Mouse (Mus musculus): ENCODE results near the gene Neurl3. TPM values are rescaled to one million over a fixed set of nuclear protein-coding genes. Genes with fewer than 3 reads are reported as not detected.

The Neurl3 gene
- polyA plus RNA-seq, 1 experiment from 2014 or later = 0.16 TPM

DNA sequence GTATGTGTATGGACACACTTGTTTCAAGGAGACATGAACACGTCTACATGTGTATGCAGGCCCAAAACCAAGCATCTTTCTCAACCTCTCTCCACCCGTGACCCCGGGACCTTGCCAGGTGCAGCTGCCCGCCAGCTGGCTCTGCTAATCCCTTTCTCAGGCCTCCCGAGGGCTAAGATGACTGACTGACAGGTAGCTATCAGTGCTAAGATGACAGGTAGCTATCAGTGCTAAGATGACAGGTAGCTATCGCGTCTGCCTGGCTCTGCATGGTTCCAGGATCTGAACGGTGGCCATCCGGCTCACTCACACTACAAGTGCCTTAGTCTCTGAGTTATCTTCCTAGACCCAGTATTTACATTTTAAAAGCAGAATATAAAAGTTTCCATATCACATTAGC is 46.0 kb downstream of the Neurl3 start:
- DNase-seq (ENCODE audit: low spot score) (no peak), ATAC-seq (replicated peaks; ENCODE audit: low FRiP score) (no peak)
- Histone ChIP-seq H3K4me3 (ENCODE audit: low read depth, low read length) (no peak overlapping the region), H3K4me2 (ENCODE audit: low read depth, low read length, severe bottlenecking) (no peak overlapping the region), H3K27ac (ENCODE audit: low read depth, low read length) (no peak overlapping the region), H3K4me1 (replicated peaks; ENCODE audit: control insufficient read depth, insufficient read depth, low read length) (no peaks in the 10 kb centered on the region), H3K36me3 (ENCODE audit: control insufficient read depth, insufficient read depth, low read length) (peaks cover 4% of the 10 kb centered on the region; the same call in 1 of the 2 replicates), H3K27me3 (ENCODE audit: control insufficient read depth, insufficient read depth, low read length) (no peaks in the 10 kb centered on the region), H3K9me3 (ENCODE audit: control insufficient read depth, low read length) (no peaks in the 10 kb centered on the region), H3K9ac (ENCODE audit: low read length) (no peak overlapping the region)
- WGBS = 87% methylated on average over 9 of the region's 9 CpGs

DNA sequence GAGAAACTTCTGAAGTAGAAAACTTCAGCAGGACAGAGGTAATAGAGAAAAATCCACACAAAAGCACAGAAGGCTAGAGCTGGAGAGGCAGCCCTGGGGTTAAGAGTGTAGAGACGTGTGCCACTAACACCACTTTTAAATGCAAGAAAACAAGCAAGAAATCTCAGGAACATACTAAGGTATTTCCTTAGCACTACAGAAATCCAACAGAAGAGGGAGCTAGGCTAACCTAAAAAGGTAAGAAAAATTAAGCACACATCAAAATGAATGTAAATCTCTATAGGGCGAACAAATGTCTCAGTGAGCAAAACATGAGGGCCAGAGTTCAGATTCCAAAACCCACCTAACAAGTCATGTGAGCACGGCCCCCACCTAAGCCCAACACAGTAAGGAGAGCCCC is 49.8 kb downstream of the Neurl3 start:
- Histone ChIP-seq H3K9ac (ENCODE audit: low read length) (no peak overlapping the region), H3K9me3 (ENCODE audit: control insufficient read depth, low read length) (no peaks in the 10 kb centered on the region), H3K27me3 (ENCODE audit: control insufficient read depth, insufficient read depth, low read length) (no peaks in the 10 kb centered on the region), H3K36me3 (ENCODE audit: control insufficient read depth, insufficient read depth, low read length) (peaks cover 4% of the 10 kb centered on the region; the same call in 1 of the 2 replicates), H3K27ac (ENCODE audit: low read depth, low read length) (no peak overlapping the region), H3K4me1 (replicated peaks; ENCODE audit: control insufficient read depth, insufficient read depth, low read length) (no peaks in the 10 kb centered on the region), H3K4me3 (ENCODE audit: low read depth, low read length) (no peak overlapping the region), H3K4me2 (ENCODE audit: low read depth, low read length, severe bottlenecking) (no peak overlapping the region)
- no peak for ATAC-seq (replicated peaks; ENCODE audit: low FRiP score)
- DNase-seq (ENCODE audit: low spot score) = no peak
- WGBS = 84% methylated on average over 3 of the region's 3 CpGs

Other genes with a start within 250 kb of the Neurl3 start
- 14.9 and 17.3 TPM in 2 replicates for gene Hs6st1, start 206.3 kb downstream of the Neurl3 start, polyA plus RNA-seq (2014; fragmentation: Nextera tagmentation; extraction: Ambion mirVana)
- 72.8 and 79.8 TPM in 2 replicates for gene Uggt1, start 30.0 kb downstream of the Neurl3 start, polyA plus RNA-seq (2014; fragmentation: Nextera tagmentation; extraction: Ambion mirVana)
- gene Arid5a, start 33.1 kb upstream of the Neurl3 start, polyA plus RNA-seq (2014; fragmentation: Nextera tagmentation; extraction: Ambion mirVana) = 2.5 and 3.3 TPM in 2 replicates
- gene Kansl3, start 94.5 kb upstream of the Neurl3 start, polyA plus RNA-seq (2014; fragmentation: Nextera tagmentation; extraction: Ambion mirVana) = 46.2 and 49.6 TPM in 2 replicates
- 1.4 and 1.9 TPM in 2 replicates for gene Fer1l5, start 97.6 kb upstream of the Neurl3 start, polyA plus RNA-seq (2014; fragmentation: Nextera tagmentation; extraction: Ambion mirVana)
- 37.4 and 40.9 TPM in 2 replicates for gene Lman2l, start 170.6 kb upstream of the Neurl3 start, polyA plus RNA-seq (2014; fragmentation: Nextera tagmentation; extraction: Ambion mirVana)
- gene Cnnm4, start 196.9 kb upstream of the Neurl3 start, polyA plus RNA-seq (2014; fragmentation: Nextera tagmentation; extraction: Ambion mirVana) = 14.6 and 15.0 TPM in 2 replicates
- gene Cnnm3, start 237.2 kb upstream of the Neurl3 start, polyA plus RNA-seq (2014; fragmentation: Nextera tagmentation; extraction: Ambion mirVana) = 6.8 and 7.4 TPM in 2 replicates

Data from forebrain, embryonic 11.5 days (tissue).